Mouse (Mus musculus): ENCODE measurements around the gene Vps8.

Gene Vps8

GRCm38 (mm10) chr16:21405224-21405969 lies 17.5 kb upstream of the Vps8 start:
- DNase-seq: no peak

DNA sequence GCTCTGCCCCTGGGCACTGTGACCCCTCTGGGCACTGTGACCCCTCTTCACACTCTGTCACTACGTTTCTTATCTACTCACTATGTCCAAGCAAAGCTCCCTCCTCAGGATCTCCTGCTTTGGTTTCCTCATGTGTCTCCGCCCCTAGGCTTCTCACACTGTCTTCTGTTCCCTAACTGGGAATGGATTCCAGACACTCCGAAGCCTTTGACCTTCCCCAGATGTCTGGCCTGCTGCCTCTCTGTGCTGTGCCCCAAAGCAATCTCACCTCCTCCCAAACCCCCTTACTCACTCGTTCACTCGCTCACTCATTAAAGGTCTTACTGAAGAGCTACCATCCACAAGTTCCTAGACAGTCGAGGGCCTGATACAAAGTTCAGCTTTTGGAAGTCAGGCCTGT lies 16.8 kb upstream of the Vps8 start:
- DNase-seq: no peak

GRCm38 (mm10) chr16:21411779-21412178 lies 11.1 kb upstream of the Vps8 start:
- no peak for DNase-seq

DNA sequence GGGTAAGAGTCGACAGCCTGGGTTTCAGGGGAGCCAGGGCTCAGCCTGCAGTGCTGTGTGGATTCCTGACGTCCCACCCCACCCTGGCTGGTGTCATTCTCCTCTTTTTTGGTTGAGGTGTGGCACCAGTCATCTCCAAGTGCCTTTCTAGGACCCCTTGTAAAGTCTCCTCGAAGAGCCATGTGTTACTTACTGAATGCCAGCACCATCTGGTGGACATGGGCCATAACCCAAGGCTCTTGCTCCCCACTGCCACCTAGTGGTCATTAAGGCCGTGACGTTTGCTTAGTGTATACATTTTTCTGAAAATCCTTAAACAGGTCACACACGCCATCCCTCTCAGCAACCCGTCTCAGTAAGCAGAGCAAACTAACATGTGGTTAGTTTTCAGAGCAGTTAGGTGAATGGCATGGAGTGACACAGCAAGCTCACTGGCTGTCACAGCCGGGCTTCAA lies 10.3 kb upstream of the Vps8 start:
- peak; percentile 82 for DNase-seq

DNA sequence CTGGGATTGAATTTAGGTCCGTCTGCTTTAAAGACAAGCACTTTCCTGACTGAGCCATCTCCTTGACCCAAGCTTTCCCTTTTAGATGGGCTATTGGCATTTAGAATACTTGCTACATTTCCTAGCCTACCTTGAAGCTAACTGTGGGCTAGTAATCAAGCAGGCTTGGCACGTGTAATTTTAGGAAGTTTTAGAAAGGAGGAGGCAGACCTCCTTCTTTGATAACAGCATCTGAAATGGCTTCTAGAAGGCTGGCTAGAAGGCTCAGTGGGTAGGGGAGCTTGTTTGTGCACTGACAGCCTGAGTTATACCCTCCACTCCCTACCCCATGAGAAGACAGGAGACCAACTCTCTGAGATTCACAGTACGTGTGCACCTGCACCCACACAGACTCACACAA lies 9.1 kb upstream of the Vps8 start:
- no peak for DNase-seq

- no peak for DNase-seq
Measured at GRCm38 (mm10) chr16:21415128-21415527, 7.8 kb upstream of the Vps8 start.

DNA sequence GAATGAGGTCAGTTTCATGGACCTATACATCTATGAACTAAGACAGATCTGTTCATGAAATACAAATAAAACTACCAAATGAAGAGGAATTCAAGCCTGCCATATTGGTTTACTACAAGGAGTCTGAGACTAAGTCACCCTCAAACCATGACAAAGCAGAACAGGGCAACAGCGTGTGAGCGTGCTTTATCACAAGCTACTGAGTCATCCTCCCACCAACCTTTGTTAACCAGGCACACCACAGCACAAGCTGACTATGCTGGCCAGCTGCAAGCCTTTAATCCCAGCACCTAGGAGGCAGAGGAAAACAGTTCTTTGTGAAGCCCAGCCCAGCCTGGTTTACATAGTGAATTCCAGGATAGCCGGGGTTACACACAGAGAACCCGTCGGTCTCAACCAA lies 4.9 kb upstream of the Vps8 start:
- DNase-seq: peak; percentile 56

DNA sequence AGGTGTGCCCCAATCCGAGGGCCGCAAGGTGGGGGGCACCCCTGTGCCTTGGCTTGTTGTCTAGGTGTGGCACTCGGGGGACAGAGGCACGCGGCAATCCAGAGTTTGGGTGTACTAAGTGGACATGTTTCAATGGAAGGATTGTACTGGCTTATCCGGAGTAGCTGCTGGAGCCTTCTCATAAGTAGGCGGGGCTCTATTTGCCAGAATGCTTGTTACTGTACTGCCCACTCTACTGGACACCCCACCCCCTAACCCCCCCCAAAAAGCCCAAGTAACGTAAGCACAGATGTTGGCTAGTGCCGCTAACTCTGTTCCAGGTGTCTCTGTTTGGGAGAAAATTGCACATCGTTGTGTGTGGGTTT lies 610 bp downstream of the Vps8 start:
- DNase-seq: peak; percentile 40

DNA sequence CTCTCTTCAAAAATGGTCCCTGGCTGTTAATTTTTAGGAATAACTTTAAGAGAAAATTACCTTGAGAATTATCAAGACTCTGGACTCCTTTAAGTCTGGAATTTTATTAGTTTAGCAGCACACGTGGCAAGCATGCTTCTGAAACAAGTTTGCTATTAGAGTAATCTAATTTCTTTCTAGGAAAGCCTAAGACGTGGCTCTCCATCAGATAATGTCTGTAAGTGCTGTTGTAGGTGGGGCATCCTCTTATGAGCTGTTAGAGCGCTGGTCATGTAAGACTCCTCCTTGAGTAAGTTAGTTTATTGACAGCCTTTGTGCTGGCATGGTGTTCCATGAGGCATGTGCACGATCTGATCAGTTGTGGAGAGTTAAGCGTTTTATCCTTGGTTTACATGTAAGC lies 5.2 kb downstream of the Vps8 start:
- DNase-seq: no peak

- DNase-seq: no peak
Measured at GRCm38 (mm10) chr16:21430377-21431060, 7.6 kb downstream of the Vps8 start.

DNA sequence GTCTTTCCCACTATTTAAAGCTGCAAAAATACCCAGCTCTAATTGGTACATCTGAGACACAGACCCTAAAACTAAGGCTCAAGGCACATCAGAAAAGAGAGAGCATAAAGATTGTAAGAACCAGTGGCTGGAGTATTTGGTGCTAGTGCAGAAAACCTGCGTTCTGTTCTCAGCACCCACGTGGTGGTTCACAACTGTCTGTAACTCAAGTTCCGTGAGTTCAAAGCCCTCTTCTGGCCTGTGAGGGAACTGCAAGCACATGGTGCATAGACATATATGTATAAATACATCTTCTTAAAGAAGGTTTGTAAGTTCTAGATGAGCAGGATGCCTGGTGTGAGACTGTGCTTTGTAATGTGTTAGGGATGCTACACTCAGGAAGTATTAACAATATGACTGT lies 8.7 kb downstream of the Vps8 start:
- no peak for DNase-seq

- DNase-seq: no peak
Measured at GRCm38 (mm10) chr16:21433543-21433942, 10.6 kb downstream of the Vps8 start.

DNA sequence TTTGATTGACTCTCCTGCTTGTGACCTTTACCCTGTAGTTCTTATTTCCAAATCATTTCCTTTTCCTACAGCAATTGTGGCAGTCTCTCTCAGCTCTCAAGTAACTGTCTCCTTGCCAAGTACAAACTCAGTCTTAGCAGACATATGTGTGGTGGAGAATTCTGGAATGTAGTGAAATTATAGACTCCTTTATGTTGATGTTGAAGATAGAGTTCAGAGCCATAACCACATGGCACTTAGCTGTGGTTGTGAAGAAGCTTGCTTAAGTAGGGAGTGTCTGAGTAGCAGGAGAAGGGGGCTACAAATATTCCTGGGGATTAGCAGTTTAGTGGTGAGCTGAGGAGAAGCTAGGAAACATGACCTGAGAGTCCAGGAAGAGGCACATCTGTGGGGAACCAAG lies 18.1 kb downstream of the Vps8 start:
- no peak for DNase-seq

DNA sequence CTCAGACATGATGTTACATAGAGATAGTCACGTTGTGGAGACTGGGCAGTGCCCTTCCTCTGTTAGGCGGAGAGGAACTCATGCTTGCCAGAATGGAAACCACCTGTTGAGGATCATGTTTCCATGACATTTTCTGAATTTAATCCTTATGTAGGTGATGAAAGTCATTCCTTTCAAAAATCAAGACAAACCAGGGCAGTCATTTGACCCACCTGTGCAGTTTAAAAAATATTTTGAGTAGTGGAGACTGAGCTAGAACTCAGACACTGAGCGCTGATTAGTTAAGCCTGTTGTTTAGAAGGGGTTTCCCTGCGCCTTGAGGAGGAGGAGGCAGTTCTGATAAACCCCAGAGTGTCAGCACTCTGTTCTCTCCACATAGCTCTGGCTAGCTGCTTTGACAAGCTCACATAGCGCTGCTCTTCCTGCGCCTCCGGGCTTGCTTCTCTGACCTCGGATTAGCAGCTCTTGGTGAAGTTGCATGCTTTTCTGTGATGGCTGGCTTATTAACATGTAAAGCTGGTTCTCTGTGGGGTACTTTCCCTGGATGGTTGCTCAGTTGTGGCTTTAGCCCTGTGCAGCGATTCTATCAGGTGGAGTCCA lies 22.2 kb downstream of the Vps8 start:
- DNase-seq: no peak

- DNase-seq: no peak
Measured at GRCm38 (mm10) chr16:21447447-21447846, 24.5 kb downstream of the Vps8 start.

DNA sequence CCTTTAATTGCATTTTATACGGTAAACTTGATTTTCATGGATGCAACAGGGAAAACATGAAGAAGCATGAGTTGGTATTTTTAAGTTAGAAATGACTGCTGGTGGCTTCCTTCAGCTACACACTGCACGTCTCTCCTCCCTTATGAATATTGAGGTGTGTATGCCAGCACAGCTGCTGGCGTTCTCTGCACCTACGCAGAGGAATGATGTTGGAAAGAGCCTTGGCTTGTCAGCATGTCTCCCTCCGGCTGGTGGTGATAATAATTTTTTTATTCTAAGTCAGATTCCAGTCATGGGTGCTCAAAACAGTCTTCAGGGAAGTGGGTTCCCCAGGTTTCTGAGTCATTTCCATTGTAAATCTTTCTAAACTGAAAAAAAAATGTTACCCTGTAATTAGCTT lies 25.5 kb downstream of the Vps8 start:
- DNase-seq: no peak

GRCm38 (mm10) chr16:21449890-21450289 lies 27.0 kb downstream of the Vps8 start:
- no peak for DNase-seq

GRCm38 (mm10) chr16:21452569-21452968 lies 29.7 kb downstream of the Vps8 start:
- no peak for DNase-seq

GRCm38 (mm10) chr16:21457639-21458369 lies 34.9 kb downstream of the Vps8 start:
- DNase-seq: no peak

- no peak for DNase-seq
Measured at GRCm38 (mm10) chr16:21465868-21466267, 43.0 kb downstream of the Vps8 start.

GRCm38 (mm10) chr16:21470416-21470815 lies 47.5 kb downstream of the Vps8 start:
- DNase-seq: peak; percentile 27

DNA sequence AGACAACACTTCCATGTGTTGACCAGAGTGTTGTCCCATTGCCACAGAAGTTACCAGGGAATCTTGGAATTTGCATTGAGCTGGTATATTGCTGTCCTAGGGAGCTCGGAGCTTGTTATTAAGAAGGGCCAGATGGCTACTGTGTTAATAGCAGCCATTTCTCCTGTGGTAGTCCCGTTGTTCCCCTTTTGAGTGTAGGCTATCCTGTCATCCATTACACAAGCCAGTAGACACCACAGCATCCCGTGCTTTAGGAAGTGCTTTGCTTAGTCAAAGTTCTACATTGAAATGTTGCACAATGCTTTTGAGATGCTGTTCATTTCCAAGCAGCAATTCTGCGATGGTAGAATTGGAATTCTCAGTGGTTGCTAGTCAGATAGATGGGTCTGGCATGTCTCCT lies 54.2 kb downstream of the Vps8 start:
- no peak for DNase-seq

- DNase-seq: no peak
Measured at GRCm38 (mm10) chr16:21478376-21478775, 55.5 kb downstream of the Vps8 start.

DNA sequence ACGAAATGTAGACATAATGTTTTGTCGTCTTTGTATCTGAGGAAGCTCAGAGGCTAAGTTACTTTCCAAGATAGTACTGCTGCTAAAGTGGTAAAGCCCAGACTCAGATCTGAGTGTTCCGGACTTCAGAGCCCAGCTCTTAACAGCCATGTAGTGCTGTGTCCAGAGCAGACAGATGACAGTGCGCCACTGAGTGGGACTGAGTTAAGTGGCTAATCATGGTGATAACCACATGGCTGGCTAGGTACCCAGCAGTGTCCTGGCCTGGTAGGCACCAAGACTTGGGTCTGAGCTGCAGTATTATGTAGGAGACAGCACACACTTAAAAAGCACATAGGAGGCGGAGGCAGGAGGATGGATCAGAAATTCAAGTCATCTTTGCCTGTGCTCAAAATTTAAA lies 60.9 kb downstream of the Vps8 start:
- no peak for DNase-seq
